Mouse (Mus musculus) left cerebral cortex, postnatal 4 days (tissue): ENCODE data around the gene Tcte2. TPM values are rescaled to one million over a fixed set of nuclear protein-coding genes. Genes with fewer than 3 reads are reported as not detected.

Source experiments
- DNase-seq: peaks from one replicate; pipeline ENCODE4 v3.0.0-alpha.2; 2022
- intact Hi-C: fragments of 180-260 bp; cut with DNase I; formaldehyde crosslinking; loops from one replicate; pipeline ENCODE4 v1.15.1; 2025
- total RNA-seq, 2 experiments: library from RNA; stranded (reverse); gene quantifications; 2 replicates each; pipeline ENCODE4 v1.2.3; 2021

Gene Tcte2
- total RNA-seq, 2 experiments from 2014 or later = 24.6 to 30.6 TPM

DNA sequence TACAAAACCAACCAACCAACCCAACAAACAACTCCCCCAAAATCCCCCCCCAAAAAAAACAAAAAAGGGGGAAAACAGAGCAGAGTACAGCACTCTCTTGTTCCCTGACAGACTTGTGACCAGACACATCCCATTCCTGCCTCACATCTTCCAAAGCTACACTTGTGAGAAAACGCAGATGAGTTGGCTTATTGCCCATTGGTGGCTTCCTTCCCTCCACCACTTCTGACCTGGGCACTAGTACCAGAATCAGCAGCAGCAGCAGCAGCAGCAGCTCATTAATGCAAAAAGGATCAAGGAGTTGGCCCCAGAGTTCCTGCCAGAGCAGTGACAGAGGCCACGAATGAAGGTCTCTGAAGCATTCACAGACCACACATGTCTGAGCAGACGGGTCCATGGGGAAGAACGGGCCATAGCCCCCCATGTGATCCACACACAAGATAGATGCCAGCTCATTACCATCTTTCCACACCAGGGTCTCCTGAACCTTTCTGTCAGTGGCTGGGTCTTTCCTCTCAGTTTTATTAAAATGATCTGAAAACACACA, 36.5 kb downstream of the Tcte2 start:
- DNase-seq = peak; percentile 45
- intact Hi-C loops = no loop called here

GRCm38 (mm10) chr17:13722434-13722833, 39.2 kb downstream of the Tcte2 start:
- no peak for DNase-seq
- intact Hi-C loops = no loop called here

- intact Hi-C loops = no loop called here
- DNase-seq = no peak
Observed at GRCm38 (mm10) chr17:13721372-13721771, 40.3 kb downstream of the Tcte2 start.

GRCm38 (mm10) chr17:13720187-13720586, 41.4 kb downstream of the Tcte2 start:
- no peak for DNase-seq
- intact Hi-C loops = no loop called here

DNA sequence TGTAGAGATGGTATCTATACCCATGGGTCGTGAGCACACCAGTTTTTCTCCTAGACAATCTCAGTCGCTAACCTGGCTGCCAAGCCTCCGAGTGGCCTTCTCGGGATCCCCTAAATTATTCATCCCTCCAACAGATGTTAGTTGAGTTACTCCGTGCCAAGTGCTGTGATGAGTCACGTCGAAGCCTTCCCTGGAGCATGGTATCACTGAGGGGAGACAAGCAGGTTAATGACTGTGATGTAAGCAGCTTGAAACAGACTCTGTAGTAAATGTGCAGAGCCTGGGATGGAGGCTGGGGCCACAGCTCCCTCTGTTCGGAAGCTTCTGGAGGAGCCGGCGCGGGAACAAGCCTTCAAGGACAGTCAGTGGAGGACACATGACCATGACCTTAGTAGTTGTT, 44.2 kb downstream of the Tcte2 start:
- intact Hi-C loops = no loop called here
- no peak for DNase-seq

GRCm38 (mm10) chr17:13716336-13716735, 45.3 kb downstream of the Tcte2 start:
- DNase-seq = no peak

GRCm38 (mm10) chr17:13715511-13715910, 46.1 kb downstream of the Tcte2 start:
- no peak for DNase-seq
- intact Hi-C loops = no loop called here

More at GRCm38 (mm10) chr17:13716336-13716735, 45.3 kb downstream of the Tcte2 start:
- intact Hi-C loops = no loop called here

- intact Hi-C loops = no loop called here
- DNase-seq = no peak
Observed at GRCm38 (mm10) chr17:13714654-13715053, 47.0 kb downstream of the Tcte2 start.

GRCm38 (mm10) chr17:13714128-13714527, 47.5 kb downstream of the Tcte2 start:
- no peak for DNase-seq

DNA sequence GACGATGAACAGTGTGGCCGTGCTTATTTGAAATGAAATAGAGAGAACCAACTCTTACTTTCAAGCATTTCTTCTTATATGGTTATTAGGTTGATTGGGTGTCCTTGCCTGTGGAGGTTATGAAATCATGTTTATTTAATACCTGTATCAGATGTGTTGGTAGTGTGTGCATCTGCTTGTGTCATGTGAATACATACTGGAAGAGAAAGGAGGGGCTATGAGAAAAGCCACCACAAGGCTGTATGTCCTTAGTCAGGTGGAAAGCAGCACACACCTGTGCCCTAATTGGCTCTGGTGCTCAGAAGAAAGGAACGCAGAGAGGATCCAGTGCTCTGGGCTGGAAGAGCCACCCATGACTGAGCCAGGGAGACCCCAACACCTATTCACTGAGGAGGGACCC, 49.1 kb downstream of the Tcte2 start:
- no peak for DNase-seq
- intact Hi-C loops = no loop called here

More at GRCm38 (mm10) chr17:13714128-13714527, 47.5 kb downstream of the Tcte2 start:
- intact Hi-C loops = no loop called here

GRCm38 (mm10) chr17:13712116-13712515, 49.5 kb downstream of the Tcte2 start:
- intact Hi-C loops = no loop called here
- DNase-seq = no peak

- intact Hi-C loops = no loop called here
Observed at GRCm38 (mm10) chr17:13711173-13711572, 50.5 kb downstream of the Tcte2 start.

GRCm38 (mm10) chr17:13705481-13705921, 56.1 kb downstream of the Tcte2 start:
- no peak for DNase-seq
- intact Hi-C loops = no loop called here

More at GRCm38 (mm10) chr17:13711173-13711572, 50.5 kb downstream of the Tcte2 start:
- DNase-seq = no peak

DNA sequence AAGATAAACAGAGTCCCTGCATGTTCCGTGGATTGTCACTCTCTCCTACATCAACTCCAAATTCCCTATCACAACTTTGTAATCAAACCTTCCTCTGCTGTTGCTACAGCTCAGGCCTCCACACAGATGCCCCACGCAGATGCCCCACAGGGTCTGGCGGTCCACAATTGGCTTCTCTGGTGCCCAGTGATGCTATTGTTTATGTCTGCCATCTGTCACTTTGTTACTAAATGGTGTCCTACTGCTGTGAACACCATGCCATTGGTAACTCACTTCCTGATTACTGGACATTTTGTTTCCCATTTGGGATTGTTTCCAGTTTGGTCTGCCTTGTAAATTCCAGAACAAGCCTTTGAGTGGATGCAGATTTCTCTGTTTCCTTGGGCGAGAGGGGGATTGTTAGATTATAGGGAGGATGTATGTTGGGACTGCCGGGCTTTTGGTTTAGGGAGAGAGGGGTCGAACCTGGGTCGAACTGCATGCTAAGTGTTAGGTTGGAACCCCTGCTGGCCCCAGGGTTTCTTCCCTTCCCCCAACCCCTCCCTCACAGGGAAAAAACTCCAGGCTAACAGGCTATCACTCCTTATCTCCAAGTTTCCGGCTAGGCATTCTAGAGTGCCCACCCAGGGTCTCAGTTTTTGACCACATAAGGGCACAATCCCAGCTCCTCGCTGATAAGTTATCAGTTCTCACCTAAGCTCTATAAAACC, 57.9 kb downstream of the Tcte2 start:
- DNase-seq = no peak
- intact Hi-C loops = no loop called here

DNA sequence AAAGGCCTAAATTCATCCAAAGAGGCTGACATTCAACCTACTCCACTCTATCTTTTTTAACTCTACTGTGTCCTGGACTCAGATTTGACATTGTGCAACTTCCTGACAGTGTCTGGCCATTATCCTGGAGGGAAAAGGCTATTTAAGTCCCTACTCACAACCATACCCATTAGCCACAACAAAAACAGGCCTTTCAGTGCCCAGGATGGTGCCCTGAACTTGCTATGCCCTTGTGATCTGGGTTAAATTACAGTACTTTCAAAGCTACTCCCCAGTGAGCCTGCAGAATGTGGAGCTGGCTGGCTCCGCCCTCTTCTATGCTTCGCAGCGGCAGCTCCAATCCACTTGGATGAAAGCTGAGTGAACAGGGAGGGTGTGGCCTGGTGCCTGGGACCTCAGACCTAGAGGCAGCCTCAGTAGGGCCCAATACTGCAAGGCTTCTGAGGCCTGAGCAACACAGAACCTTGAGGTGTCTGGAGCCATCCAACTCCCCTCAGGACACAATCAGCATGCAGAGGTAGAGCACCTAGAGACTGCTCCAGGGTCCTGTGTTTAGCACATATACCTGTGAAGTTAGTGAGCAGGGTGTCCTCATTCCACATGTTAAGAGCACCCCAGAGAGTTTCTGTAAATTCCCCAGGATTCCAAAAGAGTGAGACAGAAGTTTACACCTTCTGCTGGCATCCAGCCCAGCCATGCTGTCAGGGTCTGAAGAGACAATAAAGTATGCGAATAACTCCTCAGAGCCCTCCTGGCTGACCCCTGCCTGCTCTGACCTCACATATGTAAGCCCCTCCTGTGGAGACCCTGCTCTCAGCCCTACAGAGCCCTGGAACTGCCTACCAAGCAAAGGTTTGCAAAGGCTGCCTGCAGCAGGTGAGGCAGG, 61.3 kb downstream of the Tcte2 start:
- DNase-seq = no peak
- intact Hi-C loops = no loop called here

GRCm38 (mm10) chr17:13699716-13700115, 61.9 kb downstream of the Tcte2 start:
- DNase-seq = no peak
- intact Hi-C loops = no loop called here

DNA sequence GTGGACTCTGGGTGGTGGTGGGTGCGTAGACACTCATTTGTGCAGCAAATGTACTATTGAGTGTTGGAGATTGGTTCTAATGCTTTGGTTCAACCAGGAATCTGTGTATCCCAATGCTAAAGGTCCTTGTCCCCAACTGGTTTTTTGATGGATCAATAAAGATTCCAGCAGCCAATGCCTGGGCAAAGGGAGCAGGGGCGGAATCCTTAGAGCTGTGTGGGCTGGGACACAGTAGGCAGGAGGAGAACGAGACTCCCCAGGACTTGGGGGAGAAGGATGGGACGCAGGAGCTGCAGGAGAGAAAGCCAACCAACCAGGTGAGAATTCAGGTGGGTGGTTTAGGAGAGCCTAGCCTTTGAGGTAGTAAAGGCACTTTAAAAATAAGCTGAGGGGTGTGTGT, 63.4 kb downstream of the Tcte2 start:
- DNase-seq = no peak
- intact Hi-C loops = no loop called here

DNA sequence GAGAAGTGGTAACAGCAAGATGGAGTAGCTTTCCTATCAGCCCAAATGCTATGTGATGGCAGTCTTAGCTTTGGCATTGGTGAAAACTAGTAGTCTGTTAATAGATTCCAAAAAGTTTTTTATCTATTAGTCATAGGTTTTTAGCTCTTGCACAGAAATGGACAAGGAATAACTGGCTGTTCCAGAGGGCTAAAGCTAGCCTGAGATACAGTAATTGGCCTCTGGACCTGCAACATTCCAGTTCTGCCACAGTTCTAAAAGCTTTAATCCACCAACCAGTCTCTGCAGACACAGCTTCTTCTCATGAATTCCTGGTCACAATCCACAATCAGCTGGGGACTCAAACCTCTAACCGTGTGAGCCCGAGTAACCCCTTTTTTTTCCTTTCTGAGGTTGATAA, 64.0 kb downstream of the Tcte2 start:
- no peak for DNase-seq
- intact Hi-C loops = no loop called here

- intact Hi-C loops = no loop called here
- no peak for DNase-seq
Observed at GRCm38 (mm10) chr17:13695881-13696280, 65.7 kb downstream of the Tcte2 start.

DNA sequence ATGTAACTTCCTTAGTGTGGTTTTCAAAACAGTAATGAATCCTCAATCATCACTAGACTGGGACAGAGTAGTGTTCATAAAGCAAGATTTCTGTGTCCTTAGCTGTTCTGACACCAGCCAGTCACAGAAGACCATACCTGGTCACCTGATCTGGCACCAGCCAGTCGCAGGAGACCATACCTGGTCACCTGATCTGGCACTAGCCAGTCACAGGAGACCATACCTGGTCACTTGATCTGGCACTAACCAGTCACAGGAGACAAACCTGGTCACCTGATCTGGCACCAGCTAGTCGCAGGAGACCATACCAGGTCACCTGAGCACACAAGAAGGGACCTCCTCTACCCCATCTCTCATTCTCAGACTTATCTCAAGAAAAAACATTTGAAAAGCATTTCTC, 66.4 kb downstream of the Tcte2 start:
- intact Hi-C loops = no loop called here

GRCm38 (mm10) chr17:13694181-13694580, 67.4 kb downstream of the Tcte2 start:
- intact Hi-C loops = no loop called here
- DNase-seq = no peak

More for the DNA sequence above, 66.4 kb downstream of the Tcte2 start:
- DNase-seq = no peak
